Mouse (Mus musculus) hindbrain, postnatal 0 days (tissue): ENCODE measurements around the gene Gm42688. TPM values are rescaled to one million over a fixed set of nuclear protein-coding genes. Genes with fewer than 3 reads are reported as not detected.

ENCODE experiments used
- ATAC-seq: fragments of 200-750 bp; cut with Nextera tagmentation; 2 replicates; pipeline ENCODE4 v1.8.0; 2017; ENCODE audit warnings: mild to moderate bottlenecking, moderate TSS enrichment, moderate library complexity
- DNase-seq: peaks from one replicate; pipeline ENCODE4 v3.0.0-alpha.2; 2015; ENCODE audit warnings: low spot score
- H3K27ac ChIP-seq: fragments of 300-500 bp; sonication (generic); 2 replicates; pipeline ENCODE4 v1.5.1; 2014; ENCODE audit warnings: mild to moderate bottlenecking
- H3K27me3 ChIP-seq: fragments of 300-500 bp; sonication (generic); 2 replicates; pipeline ENCODE4 v1.6.1; 2014; ENCODE audit warnings: low read length, mixed read lengths; ENCODE audit not compliant: insufficient read depth
- H3K36me3 ChIP-seq: fragments of 300-500 bp; sonication (generic); 2 replicates; pipeline ENCODE4 v1.6.1; 2014; ENCODE audit warnings: low read length, mixed read lengths; ENCODE audit not compliant: insufficient read depth
- H3K4me1 ChIP-seq: fragments of 300-500 bp; sonication (generic); 2 replicates; pipeline ENCODE4 v1.6.1; 2014; ENCODE audit warnings: antibody characterized with exemption, low read length, mixed read lengths; ENCODE audit not compliant: insufficient read depth
- H3K4me2 ChIP-seq: fragments of 300-500 bp; sonication (generic); 2 replicates; pipeline ENCODE4 v1.6.1; 2014; ENCODE audit warnings: low read depth, mild to moderate bottlenecking, low read length, moderate library complexity, mixed read lengths
- H3K4me3 ChIP-seq: fragments of 300-500 bp; sonication (generic); 2 replicates; pipeline ENCODE4 v1.5.1; 2014; ENCODE audit warnings: low read length
- H3K9ac ChIP-seq: fragments of 300-500 bp; sonication (generic); replicated peaks from 2 replicates; pipeline ENCODE4 v1.6.1; 2014; ENCODE audit warnings: mild to moderate bottlenecking, low read length, moderate library complexity, mixed read lengths
- H3K9me3 ChIP-seq: fragments of 300-500 bp; sonication (generic); 2 replicates; pipeline ENCODE4 v1.6.1; 2016; ENCODE audit warnings: low read length, mixed read lengths
- CTCF ChIP-seq: IDR thresholded peaks from 2 replicates; pipeline ENCODE4 v1.5.1; 2016; ENCODE audit warnings: antibody characterized with exemption, control low read depth, low read depth
- WGBS: fragments of 180-500 bp; shearing (Covaris S2); extraction: QIAGEN DNeasy Blood & Tissue Kit; methylation state at CpG from one replicate; pipeline ENCODE4 v1.1.7; 2014; 5-methylcytosine and 5-hydroxymethylcytosine counted together
- polyA plus RNA-seq: library from polyadenylated mRNA; unstranded; fragments of >200 nt; fragmentation: Nextera tagmentation; extraction: Ambion mirVana; gene quantifications from 2 replicates; pipeline ENCODE4 v1.2.1, GENCODE M21; 2015
- total RNA-seq: library from RNA; depleted of rRNA; stranded (reverse); fragments of >200 nt; gene quantifications from 2 replicates; pipeline ENCODE4 v1.2.3, GENCODE M21; 2014

The Gm42688 gene
- total and polyA plus RNA-seq, 2 experiments from 2014 or later: 3.7 to 4.3 TPM

- Histone ChIP-seq H3K4me3 (peak overlapping the region; percentile 74), H3K4me2 (peak overlapping the region; percentile 98), H3K9ac (peak overlapping the region; percentile 80), H3K4me1 (peaks cover 22% of the 10 kb centered on the region), H3K9me3 (no peaks in the 10 kb centered on the region), H3K27ac (peak overlapping the region; percentile 95), H3K27me3 (no peaks in the 10 kb centered on the region), H3K36me3 (0 out of 2 replicates have a peak, but pooled peaks cover 9% of the 10 kb centered on the region)
- DNase-seq (peak; percentile 52), ATAC-seq (no peak; the same call in 1 of the 2 replicates)
- no peak for TF ChIP-seq CTCF
- WGBS: under 1% methylated on average over 40 of the region's 52 CpGs
Observed at GRCm38 (mm10) chr6:83121863-83122710, 20.7 kb downstream of the Gm42688 start.

GRCm38 (mm10) chr6:83122961-83123360, 21.5 kb downstream of the Gm42688 start:
- H3K27ac ChIP-seq: no peak overlapping the region

GRCm38 (mm10) chr6:83124851-83125312, 23.5 kb downstream of the Gm42688 start:
- TF ChIP-seq CTCF: no peak
- peak overlapping the region; percentile 43 for H3K9ac ChIP-seq
- H3K4me2 ChIP-seq: peak overlapping the region; percentile 96
- peaks cover 20% of the 10 kb centered on the region for H3K4me1 ChIP-seq
- H3K9me3 ChIP-seq: no peaks in the 10 kb centered on the region
- no peak overlapping the region for H3K27ac ChIP-seq
- DNase-seq: peak; percentile 98
- peak; percentile 17; the same call in 1 of the 2 replicates for ATAC-seq
- H3K36me3 ChIP-seq: no peaks in the 10 kb centered on the region
- H3K4me3 ChIP-seq: peak overlapping the region; percentile 75
- no peaks in the 10 kb centered on the region for H3K27me3 ChIP-seq
- WGBS: under 1% methylated on average over 30 of the region's 30 CpGs

More at GRCm38 (mm10) chr6:83122961-83123360, 21.5 kb downstream of the Gm42688 start:
- Histone ChIP-seq H3K36me3 (0 out of 2 replicates have a peak, but pooled peaks cover 8% of the 10 kb centered on the region), H3K9me3 (no peaks in the 10 kb centered on the region), H3K9ac (no peak overlapping the region), H3K4me1 (peaks cover 22% of the 10 kb centered on the region), H3K27me3 (no peaks in the 10 kb centered on the region), H3K4me3 (no peak overlapping the region), H3K4me2 (no peak overlapping the region)
- ATAC-seq (no peak), DNase-seq (no peak)
- 57% methylated on average over 5 of the region's 5 CpGs for WGBS
- no peak for TF ChIP-seq CTCF

- Histone ChIP-seq H3K27ac (no peak within 1 kb of the TSS), H3K4me3 (peak within 1 kb of the TSS; percentile 75), H3K27me3 (no peaks in the 10 kb centered on the region), H3K4me2 (peak within 1 kb of the TSS; percentile 96), H3K9me3 (no peaks in the 10 kb centered on the region), H3K4me1 (peaks cover 15% of the 10 kb centered on the region), H3K36me3 (no peaks in the 10 kb centered on the region), H3K9ac (peak within 1 kb of the TSS; percentile 43)
- no peak for ATAC-seq
- WGBS: 26% methylated on average over 5 of the region's 5 CpGs
- TF ChIP-seq CTCF: no peak
- DNase-seq: no peak
Observed at GRCm38 (mm10) chr6:83125331-83125730, 23.9 kb downstream of the Gm42688 start, which contains the start of gene Ino80b. Ino80b (minus strand) TSS chr6:83125431.

GRCm38 (mm10) chr6:83127419-83127818, 26.0 kb downstream of the Gm42688 start:
- DNase-seq (no peak), ATAC-seq (no peak)
- Histone ChIP-seq H3K4me3 (no peak overlapping the region), H3K36me3 (no peaks in the 10 kb centered on the region), H3K4me2 (no peak overlapping the region), H3K4me1 (peaks cover 7% of the 10 kb centered on the region), H3K27ac (no peak overlapping the region), H3K9me3 (no peaks in the 10 kb centered on the region), H3K27me3 (no peaks in the 10 kb centered on the region), H3K9ac (no peak overlapping the region)
- 96% methylated on average over 5 of the region's 5 CpGs for WGBS
- TF ChIP-seq CTCF: 0 out of 2 replicates have a peak, but pooled peaks have one; percentile 6

GRCm38 (mm10) chr6:83131469-83132034, 30.1 kb downstream of the Gm42688 start:
- H3K36me3 ChIP-seq: no peaks in the 10 kb centered on the region
- no peak overlapping the region for H3K9ac ChIP-seq
- H3K9me3 ChIP-seq: no peaks in the 10 kb centered on the region
- DNase-seq: no peak
- TF ChIP-seq CTCF: no peak
- no peak overlapping the region for H3K4me3 ChIP-seq
- no peaks in the 10 kb centered on the region for H3K27me3 ChIP-seq
- H3K4me1 ChIP-seq: 0 out of 2 replicates have a peak, but pooled peaks cover 6% of the 10 kb centered on the region
- ATAC-seq: no peak
- 69% methylated on average over 6 of the region's 6 CpGs for WGBS
- no peak overlapping the region for H3K4me2 ChIP-seq
- no peak overlapping the region for H3K27ac ChIP-seq
